Mouse (Mus musculus): ENCODE data around the gene Ttll9.

The Ttll9 gene

GRCm38 (mm10) chr2:153049997-153050358 lies 87.7 kb downstream of the Ttll9 start:
- DNase-seq (ENCODE audit: low spot score): no peak

GRCm38 (mm10) chr2:153051095-153051494 lies 88.8 kb downstream of the Ttll9 start:
- no peak for DNase-seq (ENCODE audit: low spot score)

GRCm38 (mm10) chr2:153051537-153051936 lies 89.3 kb downstream of the Ttll9 start:
- DNase-seq (ENCODE audit: low spot score): no peak

- DNase-seq (ENCODE audit: low spot score): no peak
These were observed 90.5 kb downstream of the Ttll9 start for GRCm38 (mm10) chr2:153052700-153053351.

- no peak for DNase-seq (ENCODE audit: low spot score)
These were observed 91.6 kb downstream of the Ttll9 start for GRCm38 (mm10) chr2:153053896-153054295.

- no peak for DNase-seq (ENCODE audit: low spot score)
These were observed 93.1 kb downstream of the Ttll9 start for GRCm38 (mm10) chr2:153055270-153055920.

Data from lung, postnatal 25 days (tissue).